Mouse (Mus musculus): ENCODE results near the gene Tmc5.

The Tmc5 gene

GRCm38 (mm10) chr7:118610721-118611120 lies 13.6 kb downstream of the Tmc5 start:
- in situ Hi-C loops (cut with MboI, MseI): no loop called here

- in situ Hi-C loops (cut with MboI, MseI): no loop called here
These were observed 14.2 kb downstream of the Tmc5 start for GRCm38 (mm10) chr7:118611185-118611749.

GRCm38 (mm10) chr7:118611933-118612332 lies 14.8 kb downstream of the Tmc5 start:
- in situ Hi-C loops (cut with MboI, MseI): no loop called here

GRCm38 (mm10) chr7:118614076-118614475 lies 17.0 kb downstream of the Tmc5 start:
- in situ Hi-C loops (cut with MboI, MseI): no loop called here

- in situ Hi-C loops (cut with MboI, MseI): no loop called here
These were observed 21.0 kb downstream of the Tmc5 start for GRCm38 (mm10) chr7:118618104-118618503.

- in situ Hi-C loops (cut with MboI, MseI): no loop called here
These were observed 23.3 kb downstream of the Tmc5 start for GRCm38 (mm10) chr7:118620243-118620906.

- in situ Hi-C loops (cut with MboI, MseI): no loop called here
These were observed 24.0 kb downstream of the Tmc5 start for GRCm38 (mm10) chr7:118621094-118621493.

- in situ Hi-C loops (cut with MboI, MseI): no loop called here
These were observed 30.6 kb downstream of the Tmc5 start for GRCm38 (mm10) chr7:118627550-118628298.

GRCm38 (mm10) chr7:118633094-118633493 lies 36.0 kb downstream of the Tmc5 start:
- in situ Hi-C loops (cut with MboI, MseI): no loop called here

GRCm38 (mm10) chr7:118633951-118634350 lies 36.9 kb downstream of the Tmc5 start:
- in situ Hi-C loops (cut with MboI, MseI): no loop called here

- in situ Hi-C loops (cut with MboI, MseI): no loop called here
These were observed 40.4 kb downstream of the Tmc5 start for GRCm38 (mm10) chr7:118637466-118637865.

GRCm38 (mm10) chr7:118646237-118646636 lies 49.1 kb downstream of the Tmc5 start:
- in situ Hi-C loops (cut with MboI, MseI): loop anchor here (10.0 kb wide), 1 partner anchor 221 kb away; no protein-coding TSS in a partner anchor

GRCm38 (mm10) chr7:118649328-118649727 lies 52.2 kb downstream of the Tmc5 start:
- in situ Hi-C loops (cut with MboI, MseI): loop anchor here (10.0 kb wide), 1 partner anchor 225 kb away; no protein-coding TSS in a partner anchor

GRCm38 (mm10) chr7:118650119-118650518 lies 53.0 kb downstream of the Tmc5 start:
- in situ Hi-C loops (cut with MboI, MseI): no loop called here

- in situ Hi-C loops (cut with MboI, MseI): no loop called here
These were observed 53.8 kb downstream of the Tmc5 start for GRCm38 (mm10) chr7:118650891-118651290.

- in situ Hi-C loops (cut with MboI, MseI): no loop called here
These were observed 55.6 kb downstream of the Tmc5 start for GRCm38 (mm10) chr7:118652572-118653295.

- in situ Hi-C loops (cut with MboI, MseI): no loop called here
These were observed 59.6 kb downstream of the Tmc5 start for GRCm38 (mm10) chr7:118656730-118657129.

GRCm38 (mm10) chr7:118667773-118668172 lies 70.7 kb downstream of the Tmc5 start:
- in situ Hi-C loops (cut with MboI, MseI): loop anchor here (10.0 kb wide), 1 partner anchor 1063 kb away; no protein-coding TSS in a partner anchor

GRCm38 (mm10) chr7:118670142-118670541 lies 73.0 kb downstream of the Tmc5 start:
- in situ Hi-C loops (cut with MboI, MseI): no loop called here

- in situ Hi-C loops (cut with MboI, MseI): loop anchor here (25.0 kb wide), 1 partner anchor 590 kb away; no protein-coding TSS in a partner anchor
These were observed 79.7 kb downstream of the Tmc5 start for GRCm38 (mm10) chr7:118676826-118677225.

- in situ Hi-C loops (cut with MboI, MseI): loop anchor here (25.0 kb wide), 1 partner anchor 601 kb away; no protein-coding TSS in a partner anchor
These were observed 91.1 kb downstream of the Tmc5 start for GRCm38 (mm10) chr7:118688199-118688598.

- in situ Hi-C loops (cut with MboI, MseI): loop anchor here (25.0 kb wide), 1 partner anchor 602 kb away; no protein-coding TSS in a partner anchor
These were observed 92.0 kb downstream of the Tmc5 start for GRCm38 (mm10) chr7:118689088-118689487.
